Mouse (Mus musculus): ENCODE data around the gene Arhgef3.
A peak's percentile ranks its signal among the peaks of the same experiment; 100 is the strongest.

Arhgef3 gene

GRCm38 (mm10) chr14:27262349-27262748, 147.7 kb downstream of the Arhgef3 start:
- DNase-seq (ENCODE audit: extremely low spot score, low read depth, low spot score) = no peak

GRCm38 (mm10) chr14:27266601-27267000, 151.9 kb downstream of the Arhgef3 start:
- DNase-seq (ENCODE audit: extremely low spot score, low read depth, low spot score) = no peak

- DNase-seq (ENCODE audit: extremely low spot score, low read depth, low spot score) = no peak
Measured at GRCm38 (mm10) chr14:27268137-27268536, 153.4 kb downstream of the Arhgef3 start.

GRCm38 (mm10) chr14:27268986-27269700, 154.4 kb downstream of the Arhgef3 start:
- DNase-seq (ENCODE audit: extremely low spot score, low read depth, low spot score) = no peak

- no peak for DNase-seq (ENCODE audit: extremely low spot score, low read depth, low spot score)
Measured at GRCm38 (mm10) chr14:27269836-27270235, 155.1 kb downstream of the Arhgef3 start.

DNA sequence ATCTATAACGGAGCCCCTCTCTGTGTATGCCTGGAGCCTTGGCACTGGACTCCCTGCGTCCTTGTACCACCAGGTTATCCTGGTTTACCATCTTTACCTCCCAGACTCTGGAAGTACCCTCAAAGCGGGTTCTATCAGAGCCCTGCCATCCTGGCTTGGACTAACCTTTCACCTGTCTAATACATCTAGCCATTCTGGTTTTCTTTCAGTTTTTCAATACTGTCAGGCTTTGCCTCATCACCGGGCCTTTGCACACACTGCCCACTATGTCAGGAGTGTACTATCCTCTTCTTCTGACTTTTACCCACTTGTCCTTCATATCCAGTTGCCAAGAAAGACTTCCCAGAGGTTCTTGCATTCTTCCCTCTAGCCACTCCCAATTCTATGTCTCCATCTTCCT, 155.8 kb downstream of the Arhgef3 start:
- DNase-seq (ENCODE audit: extremely low spot score, low read depth, low spot score) = no peak

DNA sequence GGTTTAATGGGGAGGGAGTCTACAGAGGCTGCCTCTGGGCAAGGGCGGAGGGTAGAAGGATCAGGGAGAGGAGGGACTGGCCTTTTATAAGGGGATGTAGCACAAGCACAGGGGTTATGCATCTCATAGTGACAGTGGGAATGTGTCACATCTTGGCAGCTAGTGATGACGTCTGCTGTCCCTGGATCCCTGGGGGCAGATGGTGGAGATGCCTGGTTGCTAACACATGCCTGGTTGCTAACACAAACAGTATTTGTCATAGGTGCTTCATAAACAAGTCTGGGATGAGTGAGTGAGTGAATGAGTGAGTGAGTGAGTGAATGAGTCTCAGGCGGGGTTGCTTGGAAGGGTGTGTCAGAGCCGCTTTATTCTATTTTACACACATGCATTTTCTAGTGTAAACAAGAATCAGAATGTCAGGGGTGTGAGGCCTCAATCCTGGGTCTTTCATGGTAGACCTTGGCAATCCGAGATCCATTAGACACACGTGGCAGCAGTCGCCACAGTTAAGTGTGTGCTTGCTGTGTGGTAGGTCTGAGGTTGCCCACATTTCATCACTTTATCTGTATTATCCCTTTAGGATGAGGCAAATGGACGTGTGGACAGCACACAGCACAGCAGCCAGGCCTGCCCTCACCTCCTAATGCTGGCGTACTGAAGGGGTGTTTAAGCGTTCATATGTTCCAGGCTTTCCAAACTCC, 156.8 kb downstream of the Arhgef3 start:
- DNase-seq (ENCODE audit: extremely low spot score, low read depth, low spot score) = no peak

GRCm38 (mm10) chr14:27272072-27272834, 157.6 kb downstream of the Arhgef3 start:
- DNase-seq (ENCODE audit: extremely low spot score, low read depth, low spot score) = no peak

DNA sequence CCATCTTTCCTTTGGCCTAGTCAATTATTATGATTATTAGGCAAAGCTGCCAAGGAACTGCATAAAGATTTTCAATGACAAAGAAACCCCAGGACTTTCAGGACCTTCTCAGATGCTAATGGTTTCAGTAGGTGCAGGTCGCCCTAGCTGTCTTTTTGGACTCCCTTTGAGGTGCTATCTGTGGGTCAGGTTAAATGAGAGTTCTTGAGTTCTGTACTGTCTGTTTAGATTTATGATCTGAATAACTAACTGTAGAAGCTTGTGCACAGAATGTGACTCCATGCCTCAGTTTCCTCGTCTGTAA, 158.1 kb downstream of the Arhgef3 start:
- DNase-seq (ENCODE audit: extremely low spot score, low read depth, low spot score) = no peak

DNA sequence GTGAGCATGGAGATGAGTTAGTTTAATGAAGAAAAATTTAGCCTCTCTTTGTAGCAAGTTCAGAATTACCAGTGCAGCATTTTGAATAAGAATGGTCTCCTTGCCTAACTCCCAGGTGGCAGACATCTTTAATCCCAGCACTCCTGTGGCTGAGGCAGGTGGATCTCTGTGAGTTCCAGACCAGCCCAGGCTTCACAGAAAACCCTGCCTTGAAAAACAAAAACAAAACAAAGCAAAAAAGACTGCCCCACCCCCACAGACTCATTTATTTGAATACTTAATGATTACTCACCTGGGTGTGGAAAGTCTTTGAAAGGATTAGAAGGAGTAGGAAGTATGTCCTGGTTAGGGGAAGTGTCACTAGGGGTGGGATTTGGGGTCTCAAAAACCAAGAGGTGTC, 158.5 kb downstream of the Arhgef3 start:
- DNase-seq (ENCODE audit: extremely low spot score, low read depth, low spot score) = no peak

- no peak for DNase-seq (ENCODE audit: extremely low spot score, low read depth, low spot score)
Measured at GRCm38 (mm10) chr14:27277259-27277658, 162.6 kb downstream of the Arhgef3 start.

GRCm38 (mm10) chr14:27280201-27280890, 165.6 kb downstream of the Arhgef3 start:
- DNase-seq (ENCODE audit: extremely low spot score, low read depth, low spot score) = no peak

DNA sequence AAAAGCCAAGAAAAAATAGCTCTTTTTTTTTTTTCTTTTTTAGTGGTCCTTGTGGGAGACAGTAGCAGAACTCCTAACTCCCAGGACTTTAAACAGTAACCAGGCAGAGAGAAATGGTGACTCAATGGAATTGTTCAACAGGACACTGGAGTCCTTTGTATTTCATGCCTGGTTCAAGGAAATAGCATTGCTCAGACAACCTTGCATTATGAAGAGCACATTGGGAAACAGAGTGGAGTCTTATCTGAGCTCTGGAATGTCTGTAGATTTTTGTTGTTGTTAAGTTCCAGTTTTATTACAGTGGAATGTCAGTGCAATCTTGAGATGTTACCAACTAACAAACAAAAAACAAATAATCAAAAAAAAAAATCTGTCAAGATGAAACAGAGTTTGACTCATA, 169.3 kb downstream of the Arhgef3 start:
- no peak for DNase-seq (ENCODE audit: extremely low spot score, low read depth, low spot score)

DNA sequence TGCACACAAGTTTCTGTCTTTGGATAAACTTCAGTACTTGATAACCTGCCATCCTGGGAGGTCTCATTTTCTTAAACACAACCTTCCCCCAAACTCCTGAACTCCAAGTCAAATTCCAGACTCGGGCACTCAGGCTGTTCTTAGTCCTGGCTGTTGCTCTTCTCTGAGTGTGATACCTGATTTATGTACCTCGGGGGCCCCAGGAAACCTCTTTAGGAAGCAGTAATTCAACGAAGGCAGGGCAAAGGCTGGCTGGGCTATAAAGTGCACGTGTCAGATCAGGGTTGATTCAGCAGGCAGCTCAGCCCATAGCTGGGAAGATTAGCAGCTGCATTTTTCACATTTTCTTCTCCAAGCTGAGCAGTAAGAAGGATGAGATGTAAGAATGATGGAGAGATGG, 171.5 kb downstream of the Arhgef3 start:
- peak; percentile 12 for DNase-seq (ENCODE audit: extremely low spot score, low read depth, low spot score)

- DNase-seq (ENCODE audit: extremely low spot score, low read depth, low spot score) = no peak
Measured at GRCm38 (mm10) chr14:27289053-27289452, 174.4 kb downstream of the Arhgef3 start.

DNA sequence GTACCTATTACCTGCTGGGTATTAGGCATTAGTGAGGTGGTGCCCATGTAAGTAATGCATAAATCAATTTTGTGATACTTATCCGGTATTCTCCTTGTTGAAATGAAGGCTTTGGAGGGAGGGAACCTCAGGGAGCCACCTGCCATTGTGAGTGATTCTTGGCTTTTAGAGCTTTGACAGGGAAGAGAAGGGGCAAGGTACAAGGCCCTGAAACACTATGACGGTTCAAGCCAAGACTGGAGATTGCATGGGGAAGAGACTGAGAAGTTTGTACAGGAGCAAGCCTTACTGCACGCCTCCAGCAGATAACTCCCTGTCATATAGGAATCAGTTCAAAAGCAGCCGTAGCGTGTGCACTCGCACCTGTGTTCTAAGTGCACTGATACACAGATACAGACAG, 177.4 kb downstream of the Arhgef3 start:
- DNase-seq (ENCODE audit: extremely low spot score, low read depth, low spot score) = no peak

DNA sequence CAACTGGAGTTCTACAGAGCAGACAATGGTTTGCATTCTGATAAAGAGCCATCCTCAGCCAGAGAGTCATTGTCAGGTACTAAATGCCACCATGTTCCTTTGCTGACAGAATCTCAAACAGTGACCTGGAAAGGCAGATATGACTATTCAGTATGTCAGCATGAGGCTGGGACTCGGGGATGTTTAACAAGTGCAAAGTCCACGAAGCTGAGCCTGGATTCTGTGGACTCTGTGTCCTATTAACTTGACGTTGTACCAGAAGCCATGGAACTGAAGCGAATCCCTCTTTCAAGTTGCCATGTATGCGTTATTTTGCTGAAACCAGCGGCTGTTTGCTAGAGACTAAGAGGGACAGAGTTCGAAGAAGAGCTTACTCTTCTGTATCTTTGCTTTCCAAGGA, 181.1 kb downstream of the Arhgef3 start:
- no peak for DNase-seq (ENCODE audit: extremely low spot score, low read depth, low spot score)

GRCm38 (mm10) chr14:27296987-27297386, 182.3 kb downstream of the Arhgef3 start:
- DNase-seq (ENCODE audit: extremely low spot score, low read depth, low spot score) = no peak

DNA sequence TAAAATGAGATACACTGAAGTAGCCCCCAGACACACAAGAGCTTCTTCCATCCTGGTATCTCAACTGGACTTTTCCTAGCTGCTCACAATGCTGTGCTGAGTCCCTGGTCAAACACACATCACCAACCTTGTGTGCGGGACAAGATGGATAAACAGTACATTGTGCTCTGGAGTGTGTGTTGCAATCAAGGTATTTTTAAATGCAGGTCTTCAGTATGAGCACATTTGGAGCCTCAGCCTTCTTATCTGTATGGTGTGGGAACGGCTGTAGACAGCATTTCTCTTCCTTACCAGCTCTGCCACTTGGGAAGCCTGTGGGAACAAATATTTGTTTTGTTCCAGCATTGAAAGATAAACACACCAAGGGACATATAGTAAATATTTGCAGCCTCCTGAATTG, 184.2 kb downstream of the Arhgef3 start:
- DNase-seq (ENCODE audit: extremely low spot score, low read depth, low spot score) = no peak

- DNase-seq (ENCODE audit: extremely low spot score, low read depth, low spot score) = no peak
Measured at GRCm38 (mm10) chr14:27299705-27300104, 185.0 kb downstream of the Arhgef3 start.

DNA sequence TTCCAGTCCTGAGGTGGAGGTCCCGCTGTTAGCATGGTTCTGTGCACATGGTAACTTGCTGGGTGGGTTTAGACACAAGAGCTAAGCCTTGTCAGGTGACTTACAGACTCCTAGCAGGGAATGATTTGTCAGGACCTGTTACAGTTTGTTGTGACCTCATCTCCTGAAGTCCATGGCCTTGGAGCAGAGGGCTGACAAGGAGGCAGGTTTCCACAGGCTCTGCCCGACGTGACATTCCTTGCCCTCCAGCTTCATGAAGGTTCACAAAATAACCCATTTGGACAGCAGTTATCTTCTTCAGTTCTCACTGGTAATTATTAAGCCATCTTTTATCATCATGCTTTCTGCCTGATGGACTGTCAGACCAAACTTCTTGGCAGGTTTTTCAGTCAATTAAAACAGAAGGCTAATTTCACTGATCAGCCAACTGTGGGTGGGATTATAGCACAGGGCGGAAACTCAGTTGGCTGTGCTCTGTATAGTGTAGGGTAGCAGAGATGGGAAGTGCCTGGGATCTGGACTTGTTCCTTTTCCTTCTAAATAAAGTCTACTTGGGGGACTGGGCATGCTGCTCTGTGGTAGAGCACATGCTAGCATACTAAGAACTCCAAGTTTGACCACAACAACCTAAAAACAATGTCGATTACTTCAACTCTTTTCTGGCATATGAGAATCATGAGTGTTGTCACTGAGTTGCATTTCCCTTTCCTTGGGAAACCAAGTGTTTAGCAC, 187.2 kb downstream of the Arhgef3 start:
- no peak for DNase-seq (ENCODE audit: extremely low spot score, low read depth, low spot score)
